Mouse (Mus musculus): ENCODE measurements around the gene Rtl1.

Gene Rtl1

GRCm38 (mm10) chr12:109560111-109560695 lies 39.9 kb downstream of the Rtl1 start:
- DNase-seq, result no peak

DNA sequence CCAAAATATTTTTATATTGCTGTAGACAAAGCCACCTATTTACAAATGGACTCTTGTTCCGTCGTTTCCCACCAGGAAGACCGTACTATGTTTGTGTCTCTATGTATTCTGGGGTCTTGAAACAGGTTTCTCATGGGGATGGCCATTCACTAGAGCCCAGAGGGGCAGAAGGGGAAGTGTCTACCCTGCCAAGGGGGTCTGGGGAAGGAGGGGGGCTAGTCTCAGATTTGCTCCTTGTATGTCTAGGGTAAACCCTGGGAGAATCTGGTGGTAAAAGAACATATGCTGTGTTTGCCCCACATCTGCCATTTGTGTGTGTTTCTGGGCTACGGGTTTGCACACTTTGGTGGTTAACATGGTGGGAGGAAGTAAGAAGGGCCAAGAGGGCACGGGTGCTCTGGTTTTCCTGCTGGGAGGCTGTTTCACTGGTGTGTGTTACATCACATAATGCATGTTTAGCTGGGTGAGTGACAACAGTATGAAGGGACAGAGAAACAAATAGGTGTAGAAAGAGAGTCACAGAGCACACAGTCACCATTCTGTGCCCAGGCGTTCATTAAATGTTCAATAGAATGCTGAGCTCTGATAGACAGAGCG lies 41.1 kb downstream of the Rtl1 start:
- no peak for DNase-seq

GRCm38 (mm10) chr12:109558226-109558824 lies 41.8 kb downstream of the Rtl1 start:
- DNase-seq, result no peak

DNA sequence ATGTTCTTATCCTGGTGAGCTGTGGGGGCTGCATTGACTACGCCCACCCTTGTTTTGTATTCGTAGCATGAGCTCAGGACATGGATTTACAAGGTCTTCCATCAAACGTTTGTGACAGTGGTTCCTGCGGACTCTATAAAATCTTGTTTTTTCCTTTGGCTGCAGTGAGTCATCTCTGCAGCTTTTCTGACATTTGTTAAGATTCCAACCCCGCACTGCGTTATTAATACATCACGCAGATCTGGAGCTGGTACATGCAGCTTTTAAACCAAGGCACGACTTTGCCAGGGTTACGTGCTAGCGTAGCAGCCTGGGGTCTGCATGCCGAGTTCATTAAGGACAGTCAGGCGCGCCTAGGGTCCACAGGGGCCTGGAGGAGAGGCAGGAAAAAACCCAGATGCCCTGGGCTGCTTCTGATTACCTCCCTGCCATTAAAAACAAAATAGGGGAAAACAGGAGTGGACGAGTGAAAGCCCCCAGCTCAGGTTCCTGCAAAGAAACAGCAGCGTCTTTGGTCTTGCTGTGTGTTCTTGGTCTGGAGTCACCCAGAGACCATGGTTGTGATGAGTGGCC lies 44.2 kb downstream of the Rtl1 start:
- DNase-seq, result no peak

DNA sequence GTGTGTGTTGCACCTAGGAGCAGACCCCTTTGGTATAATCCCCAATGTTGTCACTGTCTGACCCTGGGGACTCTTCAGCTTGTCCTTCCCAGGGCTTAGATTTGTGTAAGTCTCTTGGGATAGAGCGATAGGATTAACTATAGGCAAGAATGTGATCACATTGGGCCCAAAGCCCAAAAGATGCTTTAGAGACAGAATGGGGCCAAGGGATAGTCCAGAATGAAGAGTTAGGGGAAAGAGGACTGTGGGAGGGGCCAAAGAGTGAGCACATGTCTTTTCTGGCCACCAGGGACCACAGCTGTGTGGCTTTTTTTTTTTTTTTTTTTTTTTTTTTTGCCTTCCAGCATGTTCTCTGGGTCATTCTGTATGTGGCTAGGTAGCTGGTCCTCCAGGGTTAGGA lies 46.6 kb downstream of the Rtl1 start:
- DNase-seq, result no peak

DNA sequence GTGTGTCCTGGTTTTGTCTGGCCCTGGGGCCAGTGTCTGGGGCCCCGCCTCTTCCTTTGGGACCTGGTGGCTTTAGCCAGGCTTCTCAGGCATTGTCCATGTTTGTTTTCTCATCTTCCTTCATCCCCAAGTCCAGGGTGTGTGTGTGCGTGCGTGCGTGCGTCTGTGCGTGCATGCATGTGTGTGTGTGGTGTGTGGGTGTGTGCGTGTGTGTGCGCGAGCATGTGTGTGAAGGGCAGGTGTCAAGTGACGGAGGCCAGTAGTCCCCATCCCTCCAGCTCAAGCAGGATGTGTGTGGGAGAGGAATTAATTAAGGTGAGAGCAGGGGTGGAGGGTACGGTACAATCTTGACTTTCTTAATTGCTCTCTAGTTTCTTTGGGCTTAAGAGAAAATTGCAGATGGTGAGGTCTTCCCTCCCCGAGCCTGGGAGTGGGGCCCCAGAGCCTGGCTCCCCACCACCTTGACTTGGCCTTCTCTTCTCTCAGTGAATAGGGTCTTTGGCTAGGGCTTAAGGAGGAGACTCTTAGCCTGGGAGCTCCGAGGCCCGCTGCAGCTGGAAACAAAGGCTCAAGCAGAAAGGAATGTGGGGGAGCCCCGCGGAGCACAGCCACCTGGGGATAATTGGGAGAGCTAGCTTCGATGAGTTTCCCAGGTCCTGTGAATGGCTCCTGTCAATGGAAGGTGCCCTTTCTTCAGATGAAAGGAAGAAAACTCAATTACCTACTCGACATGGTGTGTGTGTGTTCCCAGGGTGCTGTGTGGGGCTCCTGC lies 47.2 kb downstream of the Rtl1 start:
- DNase-seq, result no peak

- no peak for DNase-seq
These were observed 48.4 kb downstream of the Rtl1 start for GRCm38 (mm10) chr12:109551771-109552170.

DNA sequence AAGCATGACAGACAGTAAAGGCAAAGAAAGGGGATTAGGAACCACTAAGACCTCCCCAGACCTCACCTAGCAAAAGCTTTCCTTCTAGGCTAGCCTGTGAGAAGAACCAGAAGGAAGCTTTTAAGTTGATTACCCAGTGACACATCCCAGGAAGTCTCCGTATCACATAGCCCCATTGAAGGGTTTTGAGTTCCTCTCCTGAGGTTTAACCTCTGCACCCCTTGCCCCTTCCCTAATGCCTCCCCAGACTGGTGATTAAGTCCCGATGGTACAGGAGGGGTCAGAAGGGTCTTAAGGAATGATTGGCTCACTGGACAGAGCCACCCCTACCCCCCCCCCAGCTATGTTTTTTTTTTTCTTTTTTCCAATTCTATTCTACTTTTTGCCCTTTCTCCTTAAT lies 53.0 kb downstream of the Rtl1 start:
- DNase-seq, result no peak

DNA sequence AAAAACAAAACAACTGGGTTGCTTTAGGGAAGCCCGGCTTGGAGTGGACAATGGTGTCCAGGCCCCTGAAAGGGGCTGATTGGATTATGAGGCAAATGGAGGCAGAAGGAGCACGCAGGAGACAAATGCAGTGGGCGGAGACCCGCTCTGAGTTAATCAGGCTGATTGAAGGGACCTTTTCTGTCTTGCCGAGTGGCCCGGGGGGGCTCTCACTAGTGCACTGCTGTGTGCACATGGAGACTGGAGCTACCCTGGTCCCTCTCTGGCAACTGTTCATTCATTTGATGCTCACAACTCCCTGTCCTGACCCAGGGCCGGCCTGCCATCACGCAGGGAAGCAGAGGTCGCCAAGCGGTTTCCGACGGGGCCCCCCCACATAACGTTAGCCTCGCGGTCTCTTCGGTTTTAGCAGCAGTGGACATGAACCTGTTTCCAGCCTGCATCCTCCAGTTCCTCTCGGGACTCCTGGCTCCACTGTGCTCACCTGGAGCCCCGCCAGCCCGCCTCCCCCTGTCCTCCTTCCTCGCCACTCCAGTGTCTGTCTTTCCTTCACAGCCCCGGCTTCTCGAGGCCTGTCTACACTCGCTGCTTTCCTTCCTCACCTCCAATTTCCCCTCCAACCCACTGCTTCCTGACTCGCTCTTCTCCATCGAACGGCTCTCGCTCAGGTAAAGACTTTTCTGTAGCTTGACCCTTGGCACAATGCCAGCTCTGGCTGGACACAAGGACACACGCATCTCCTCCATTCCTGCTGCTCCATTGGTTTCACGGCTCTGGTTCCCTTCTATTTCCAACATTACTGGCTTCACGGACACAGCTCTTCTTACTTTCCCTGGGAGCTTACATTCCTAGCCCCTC lies 54.0 kb downstream of the Rtl1 start:
- no peak for DNase-seq

GRCm38 (mm10) chr12:109543281-109543923 lies 56.7 kb downstream of the Rtl1 start:
- DNase-seq, result no peak

DNA sequence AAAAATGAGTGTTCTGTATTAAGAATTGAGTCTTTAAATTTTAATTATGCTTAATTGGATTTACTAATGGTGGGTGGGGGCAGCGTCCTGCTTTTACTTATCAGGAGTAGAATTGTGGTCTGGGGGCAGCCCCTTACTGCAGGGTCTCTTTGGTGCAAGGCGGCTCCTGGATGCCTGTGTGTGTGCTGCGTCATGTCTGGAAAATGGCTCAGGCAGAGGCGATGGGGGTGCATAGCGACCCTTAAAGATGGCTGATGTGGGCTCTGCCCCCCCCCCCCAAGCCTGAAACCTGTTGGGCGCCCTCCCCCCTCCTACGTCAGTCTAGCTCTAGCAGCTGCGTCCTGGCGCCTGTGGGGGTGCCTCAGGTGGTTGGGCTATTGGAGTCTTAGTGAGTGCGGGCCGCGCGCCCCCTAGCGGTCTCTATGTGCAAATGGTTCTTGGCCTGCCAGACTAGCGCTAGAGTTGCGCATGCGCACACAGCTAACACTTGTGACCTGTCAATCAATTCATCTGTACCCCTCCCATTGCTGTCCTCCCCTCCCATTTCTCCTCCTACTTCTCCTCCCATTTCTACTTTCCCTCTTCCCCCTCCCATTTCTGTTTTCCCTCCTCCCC lies 57.4 kb downstream of the Rtl1 start:
- DNase-seq, result peak; percentile 65 to 80

GRCm38 (mm10) chr12:109542011-109542410 lies 58.1 kb downstream of the Rtl1 start:
- peak in 1 of 2 experiments; percentile 28 for DNase-seq

DNA sequence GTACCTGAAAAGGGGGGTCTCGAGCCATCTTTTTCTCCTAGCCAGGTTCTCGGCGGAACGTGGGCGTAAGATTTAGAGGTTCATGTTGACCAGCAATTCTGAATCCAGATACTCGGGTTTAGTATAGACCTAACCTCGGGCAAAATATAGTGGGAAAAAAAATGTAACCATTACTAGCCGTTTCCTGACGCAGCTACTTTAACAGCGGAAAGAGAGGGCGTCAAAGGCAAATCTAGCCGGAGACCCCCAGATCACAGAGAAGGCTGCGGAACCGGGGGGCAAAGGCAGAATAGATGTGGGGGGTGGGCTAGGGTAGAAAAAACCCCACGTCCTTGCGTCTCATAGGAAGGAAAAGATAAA lies 58.6 kb downstream of the Rtl1 start:
- no peak for DNase-seq

- DNase-seq, result peak; percentile 53 to 59
These were observed 59.2 kb downstream of the Rtl1 start for GRCm38 (mm10) chr12:109540739-109541539.

- DNase-seq, result no peak
These were observed 60.2 kb downstream of the Rtl1 start for GRCm38 (mm10) chr12:109539950-109540349.
